Mouse (Mus musculus): ENCODE results near the gene Tnfaip1. TPM values are rescaled to one million over a fixed set of nuclear protein-coding genes. Genes with fewer than 3 reads are reported as not detected.

Gene Tnfaip1
- polyA plus RNA-seq, 1 experiment from 2014 or later = 42.1 TPM

GRCm38 (mm10) chr11:78549491-78549987, 13.4 kb upstream of the Tnfaip1 start:
- peak overlapping the region; percentile 76 for H3K9ac ChIP-seq (ENCODE audit: low read depth, low read length)
- H3K27me3 ChIP-seq (replicated peaks; ENCODE audit: control insufficient read depth, insufficient read depth, low read length) = no peaks in the 10 kb centered on the region
- peaks cover 20% of the 10 kb centered on the region for H3K4me1 ChIP-seq (replicated peaks; ENCODE audit: control insufficient read depth, insufficient read depth, low read length)
- ATAC-seq (replicated peaks; ENCODE audit: low FRiP score) (no peak), DNase-seq (ENCODE audit: low spot score) (no peak)
- peak overlapping the region; percentile 81 for H3K4me2 ChIP-seq
- peak overlapping the region; percentile 85 for H3K27ac ChIP-seq (ENCODE audit: low read depth, low read length)
- H3K36me3 ChIP-seq (ENCODE audit: control insufficient read depth, insufficient read depth, low read length) = no peaks in the 10 kb centered on the region
- WGBS = 4% methylated on average over 5 of the region's 5 CpGs
- no peaks in the 10 kb centered on the region for H3K9me3 ChIP-seq (ENCODE audit: control insufficient read depth, low read length)
- peak overlapping the region; percentile 76 for H3K4me3 ChIP-seq (ENCODE audit: low read depth, low read length)

DNA sequence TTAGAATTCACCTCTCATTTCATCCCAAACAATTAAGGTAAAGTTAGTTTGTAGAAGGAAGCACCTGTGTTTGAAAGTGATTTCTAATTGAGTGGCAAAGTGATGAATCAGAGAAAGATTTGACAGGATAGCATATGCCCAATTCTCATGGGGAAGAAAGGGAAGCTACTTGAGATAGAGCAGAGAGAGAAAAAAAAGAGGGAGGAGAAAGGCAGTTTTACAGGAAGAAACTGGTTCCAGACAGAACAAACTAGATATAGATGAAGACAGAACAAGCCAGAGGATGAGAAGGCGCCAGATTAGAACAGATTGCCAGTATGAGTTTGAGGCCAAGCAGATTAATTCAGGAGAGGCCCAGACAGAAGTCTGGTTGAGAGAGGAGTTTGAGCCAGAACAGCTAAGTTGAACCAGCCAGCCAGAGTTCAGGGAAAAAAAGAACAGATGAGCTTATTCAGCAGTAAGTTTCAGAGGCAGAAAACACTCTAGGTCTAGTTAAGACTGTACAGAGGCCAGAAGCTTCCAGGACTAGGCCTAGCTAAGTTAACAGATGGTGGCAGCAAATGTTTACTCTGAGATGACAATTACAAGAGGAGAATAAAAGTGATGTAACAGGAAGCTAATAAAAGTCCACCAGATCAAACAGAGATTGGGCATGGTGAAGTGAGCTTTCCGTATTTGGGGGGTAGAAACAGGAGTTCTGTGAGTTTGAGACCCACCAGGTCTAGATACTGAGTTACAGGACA, 11.8 kb upstream of the Tnfaip1 start:
- ATAC-seq (replicated peaks; ENCODE audit: low FRiP score) (no peak), DNase-seq (ENCODE audit: low spot score) (no peak)
- Histone ChIP-seq H3K36me3 (ENCODE audit: control insufficient read depth, insufficient read depth, low read length) (peaks cover 6% of the 10 kb centered on the region; the same call in 1 of the 2 replicates), H3K4me2 (peak overlapping the region; percentile 81), H3K9me3 (ENCODE audit: control insufficient read depth, low read length) (no peaks in the 10 kb centered on the region), H3K4me1 (replicated peaks; ENCODE audit: control insufficient read depth, insufficient read depth, low read length) (peaks cover 20% of the 10 kb centered on the region), H3K27ac (ENCODE audit: low read depth, low read length) (no peak overlapping the region), H3K9ac (ENCODE audit: low read depth, low read length) (no peak overlapping the region), H3K27me3 (replicated peaks; ENCODE audit: control insufficient read depth, insufficient read depth, low read length) (no peaks in the 10 kb centered on the region), H3K4me3 (ENCODE audit: low read depth, low read length) (no peak overlapping the region)
- WGBS = 68% methylated on average over 2 of the region's 2 CpGs

GRCm38 (mm10) chr11:78545181-78545580, 9.0 kb upstream of the Tnfaip1 start:
- WGBS = 53% methylated on average over 8 of the region's 8 CpGs
- H3K9me3 ChIP-seq (ENCODE audit: control insufficient read depth, low read length) = no peaks in the 10 kb centered on the region
- DNase-seq (ENCODE audit: low spot score) = no peak
- H3K4me3 ChIP-seq (ENCODE audit: low read depth, low read length) = no peak overlapping the region
- H3K27me3 ChIP-seq (replicated peaks; ENCODE audit: control insufficient read depth, insufficient read depth, low read length) = no peaks in the 10 kb centered on the region
- peaks cover 15% of the 10 kb centered on the region for H3K36me3 ChIP-seq (ENCODE audit: control insufficient read depth, insufficient read depth, low read length)
- H3K27ac ChIP-seq (ENCODE audit: low read depth, low read length) = no peak overlapping the region
- H3K9ac ChIP-seq (ENCODE audit: low read depth, low read length) = no peak overlapping the region
- no peak overlapping the region for H3K4me2 ChIP-seq
- peaks cover 20% of the 10 kb centered on the region for H3K4me1 ChIP-seq (replicated peaks; ENCODE audit: control insufficient read depth, insufficient read depth, low read length)
- no peak; the same call in 1 of the 2 replicates for ATAC-seq (replicated peaks; ENCODE audit: low FRiP score)

DNA sequence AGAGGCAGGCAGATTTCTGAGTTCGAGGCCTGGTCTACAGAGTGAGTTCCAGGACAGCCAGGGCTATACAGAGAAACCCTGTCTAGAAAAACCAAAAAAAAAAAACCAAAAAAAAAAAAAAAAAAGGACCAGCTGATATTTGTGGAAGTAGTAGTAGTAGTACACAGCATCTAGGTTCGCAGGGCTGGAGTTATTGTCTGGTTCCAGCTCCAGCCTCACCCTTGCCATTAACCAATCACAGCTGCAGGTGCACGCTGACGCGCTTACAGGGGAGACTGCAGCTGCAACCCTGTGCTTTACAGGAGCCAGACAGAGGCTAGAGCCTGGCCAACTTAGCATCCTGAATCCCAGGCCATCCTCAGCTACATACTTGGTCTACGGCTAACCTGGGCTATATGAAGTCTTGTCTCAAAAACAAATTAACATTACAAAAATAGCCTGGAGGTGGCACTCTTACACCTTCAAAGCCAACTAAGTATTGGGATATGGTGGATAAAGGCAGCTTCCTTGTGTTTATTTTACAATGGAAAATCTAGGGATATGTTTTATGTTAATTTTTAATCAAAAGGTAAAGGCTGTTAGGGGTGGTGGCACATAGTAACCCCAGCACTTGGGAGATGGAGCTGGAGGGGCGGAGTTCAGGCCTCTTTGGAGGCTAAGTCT, 8.4 kb upstream of the Tnfaip1 start:
- Histone ChIP-seq H3K27me3 (replicated peaks; ENCODE audit: control insufficient read depth, insufficient read depth, low read length) (no peaks in the 10 kb centered on the region), H3K36me3 (ENCODE audit: control insufficient read depth, insufficient read depth, low read length) (peaks cover 15% of the 10 kb centered on the region), H3K27ac (ENCODE audit: low read depth, low read length) (no peak overlapping the region), H3K9ac (ENCODE audit: low read depth, low read length) (no peak overlapping the region), H3K9me3 (ENCODE audit: control insufficient read depth, low read length) (no peaks in the 10 kb centered on the region), H3K4me2 (no peak overlapping the region), H3K4me1 (replicated peaks; ENCODE audit: control insufficient read depth, insufficient read depth, low read length) (peaks cover 20% of the 10 kb centered on the region), H3K4me3 (ENCODE audit: low read depth, low read length) (no peak overlapping the region)
- 89% methylated on average over 7 of the region's 7 CpGs for WGBS
- DNase-seq (ENCODE audit: low spot score) = no peak
- no peak for ATAC-seq (replicated peaks; ENCODE audit: low FRiP score)

GRCm38 (mm10) chr11:78540358-78540757, 4.2 kb upstream of the Tnfaip1 start:
- Histone ChIP-seq H3K9ac (ENCODE audit: low read depth, low read length) (no peak overlapping the region), H3K36me3 (ENCODE audit: control insufficient read depth, insufficient read depth, low read length) (peaks cover 18% of the 10 kb centered on the region), H3K4me1 (replicated peaks; ENCODE audit: control insufficient read depth, insufficient read depth, low read length) (peaks cover 15% of the 10 kb centered on the region), H3K9me3 (ENCODE audit: control insufficient read depth, low read length) (no peaks in the 10 kb centered on the region), H3K27ac (ENCODE audit: low read depth, low read length) (no peak overlapping the region), H3K27me3 (replicated peaks; ENCODE audit: control insufficient read depth, insufficient read depth, low read length) (no peaks in the 10 kb centered on the region), H3K4me3 (ENCODE audit: low read depth, low read length) (no peak overlapping the region), H3K4me2 (no peak overlapping the region)
- 87% methylated on average over 3 of the region's 3 CpGs for WGBS
- DNase-seq (ENCODE audit: low spot score) = no peak
- no peak for ATAC-seq (replicated peaks; ENCODE audit: low FRiP score)

- peak; percentile 2; the same call in 1 of the 2 replicates for ATAC-seq (replicated peaks; ENCODE audit: low FRiP score)
- Histone ChIP-seq H3K27me3 (replicated peaks; ENCODE audit: control insufficient read depth, insufficient read depth, low read length) (no peaks in the 10 kb centered on the region), H3K27ac (ENCODE audit: low read depth, low read length) (peak overlapping the region; percentile 81), H3K4me3 (ENCODE audit: low read depth, low read length) (peak overlapping the region; percentile 83), H3K9ac (ENCODE audit: low read depth, low read length) (peak overlapping the region; percentile 93), H3K4me2 (peak overlapping the region; percentile 94), H3K36me3 (ENCODE audit: control insufficient read depth, insufficient read depth, low read length) (peaks cover 8% of the 10 kb centered on the region), H3K9me3 (ENCODE audit: control insufficient read depth, low read length) (no peaks in the 10 kb centered on the region), H3K4me1 (replicated peaks; ENCODE audit: control insufficient read depth, insufficient read depth, low read length) (peaks cover 19% of the 10 kb centered on the region; the same call in 1 of the 2 replicates)
- no peak for DNase-seq (ENCODE audit: low spot score)
- WGBS = 2% methylated on average over 14 of the region's 14 CpGs
These were observed 555 bp upstream of the Tnfaip1 start for GRCm38 (mm10) chr11:78536690-78537084.

- DNase-seq (ENCODE audit: low spot score) (peak; percentile 42), ATAC-seq (replicated peaks; ENCODE audit: low FRiP score) (no peak)
- H3K36me3 ChIP-seq (ENCODE audit: control insufficient read depth, insufficient read depth, low read length) = peaks cover 5% of the 10 kb centered on the region; the same call in 1 of the 2 replicates
- WGBS = under 1% methylated on average over 23 of the region's 23 CpGs
- peak overlapping the region; percentile 60 for H3K9ac ChIP-seq (ENCODE audit: low read depth, low read length)
- peak overlapping the region; percentile 94 for H3K4me2 ChIP-seq
- H3K27me3 ChIP-seq (replicated peaks; ENCODE audit: control insufficient read depth, insufficient read depth, low read length) = no peaks in the 10 kb centered on the region
- no peaks in the 10 kb centered on the region for H3K9me3 ChIP-seq (ENCODE audit: control insufficient read depth, low read length)
- H3K27ac ChIP-seq (ENCODE audit: low read depth, low read length) = peak overlapping the region; percentile 72
- peak overlapping the region; percentile 83 for H3K4me3 ChIP-seq (ENCODE audit: low read depth, low read length)
- peaks cover 19% of the 10 kb centered on the region; the same call in 1 of the 2 replicates for H3K4me1 ChIP-seq (replicated peaks; ENCODE audit: control insufficient read depth, insufficient read depth, low read length)
These were observed 604 bp downstream of the Tnfaip1 start for GRCm38 (mm10) chr11:78535376-78536079.

GRCm38 (mm10) chr11:78534516-78534915, 1.6 kb downstream of the Tnfaip1 start:
- H3K9me3 ChIP-seq (ENCODE audit: control insufficient read depth, low read length) = no peaks in the 10 kb centered on the region
- H3K27me3 ChIP-seq (replicated peaks; ENCODE audit: control insufficient read depth, insufficient read depth, low read length) = no peaks in the 10 kb centered on the region
- H3K4me2 ChIP-seq = peak overlapping the region; percentile 94
- DNase-seq (ENCODE audit: low spot score) (no peak), ATAC-seq (replicated peaks; ENCODE audit: low FRiP score) (no peak)
- no peak overlapping the region for H3K27ac ChIP-seq (ENCODE audit: low read depth, low read length)
- H3K9ac ChIP-seq (ENCODE audit: low read depth, low read length) = no peak overlapping the region
- WGBS = 83% methylated on average over 4 of the region's 4 CpGs
- peaks cover 9% of the 10 kb centered on the region for H3K36me3 ChIP-seq (ENCODE audit: control insufficient read depth, insufficient read depth, low read length)
- H3K4me3 ChIP-seq (ENCODE audit: low read depth, low read length) = peak overlapping the region; percentile 83; the same call in 1 of the 2 replicates
- H3K4me1 ChIP-seq (replicated peaks; ENCODE audit: control insufficient read depth, insufficient read depth, low read length) = peaks cover 19% of the 10 kb centered on the region; the same call in 1 of the 2 replicates
